Mouse (Mus musculus) c-Kit-positive CD71-positive TER-119-positive erythroid progenitor cells, embryonic 14.5 days (primary cell): ENCODE data around the gene Gdpgp1.
A peak's percentile ranks its signal among the peaks of the same experiment; 100 is the strongest.

Source experiments
- DNase-seq: peaks from one replicate; pipeline ENCODE4 v3.0.0-alpha.2; 2013; ENCODE audit warnings: low spot score

The Gdpgp1 gene

DNA sequence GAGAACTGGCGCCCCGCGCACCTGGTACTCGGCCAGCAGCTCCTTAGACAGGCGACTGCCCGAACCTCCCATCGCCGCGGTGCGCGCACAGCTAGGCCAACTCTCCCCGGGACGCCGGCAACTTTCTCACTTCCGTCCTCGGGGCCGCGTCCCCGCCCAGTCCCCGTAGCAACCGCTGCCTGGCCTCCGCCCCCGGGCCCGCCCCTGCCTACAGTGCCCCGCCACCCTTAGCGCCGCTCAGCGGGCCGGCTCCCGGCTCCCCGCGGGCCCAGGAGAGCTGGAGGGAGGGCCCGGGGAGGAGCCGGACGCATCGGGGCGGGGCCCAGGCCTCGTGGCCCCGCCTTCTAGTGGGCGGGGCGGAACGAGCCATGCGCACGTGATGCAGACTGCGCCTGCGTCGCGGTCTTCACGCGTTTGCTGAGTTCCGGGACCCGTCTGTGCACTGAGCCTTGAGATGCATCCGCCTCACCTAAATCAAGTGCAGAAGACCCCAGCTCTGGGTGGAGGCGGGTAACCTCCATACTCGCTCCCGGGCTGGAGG lies at the start of gene Gdpgp1, which contains the start of gene Cib1:
Gene Gdpgp1 (plus strand): TSS at position 377 of the 541 bp plus-strand sequence.
Gene Cib1 (minus strand): TSS at position 325 of the 541 bp plus-strand sequence.
- peak; percentile 98 for DNase-seq

DNA sequence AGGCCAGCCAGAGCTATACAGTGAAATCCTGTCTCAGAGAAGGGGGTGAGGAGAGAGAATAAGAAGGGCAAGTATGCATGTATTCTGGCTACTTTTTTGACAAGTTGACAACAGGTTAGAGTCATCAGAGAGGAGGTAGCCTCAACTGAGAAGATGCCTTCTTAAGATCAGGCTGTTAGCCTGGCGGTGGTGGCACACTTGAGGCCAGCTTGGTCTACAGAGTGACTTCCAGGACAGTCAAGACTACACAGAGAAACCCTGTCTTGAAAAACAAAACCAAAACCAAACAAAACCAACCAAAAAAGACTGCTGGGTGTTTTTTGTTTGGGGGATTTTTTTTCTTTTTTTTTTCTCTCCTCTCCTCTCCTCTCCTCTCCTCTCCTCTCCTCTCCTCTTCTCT lies 49.2 kb upstream of the Gdpgp1 start:
- DNase-seq = no peak

DNA sequence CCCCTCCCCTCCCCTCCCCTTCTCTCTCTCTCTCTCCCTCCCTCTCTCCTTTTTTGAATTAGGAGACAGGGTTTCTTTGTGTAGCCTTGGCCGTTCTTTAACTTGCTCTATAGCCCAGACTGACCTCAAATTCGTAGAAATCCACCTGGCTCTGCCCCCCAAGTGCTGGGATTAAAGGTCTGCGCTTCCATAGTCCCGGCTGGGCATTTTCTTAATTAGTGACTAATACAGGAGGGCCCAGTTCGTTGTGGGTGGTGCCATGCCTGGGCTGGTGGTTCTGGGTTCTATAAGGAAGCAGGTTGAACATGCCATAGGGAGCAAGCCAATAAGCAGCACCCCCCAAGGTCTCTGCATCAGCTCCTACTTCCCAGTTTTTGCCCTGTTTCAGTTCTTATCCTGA lies 48.7 kb upstream of the Gdpgp1 start:
- no peak for DNase-seq

DNA sequence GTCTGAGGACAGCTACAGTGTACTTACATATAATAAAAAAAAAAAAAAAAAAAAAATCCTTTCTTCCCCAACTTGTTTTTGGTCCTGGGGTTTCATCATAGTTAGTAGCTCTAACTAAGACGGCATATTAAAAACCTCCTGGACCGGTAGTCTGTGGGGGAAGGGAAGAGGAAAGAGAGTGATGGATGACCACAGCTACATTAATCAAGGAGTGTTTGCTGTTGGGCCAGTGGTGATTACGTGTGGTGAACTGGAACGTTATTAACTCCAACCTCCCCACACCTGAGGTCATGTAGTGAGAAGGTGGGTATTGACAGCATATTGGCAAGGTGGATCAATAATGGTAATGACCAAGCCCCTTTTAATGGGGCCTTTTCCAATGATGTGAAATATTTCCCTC lies 48.1 kb upstream of the Gdpgp1 start:
- DNase-seq = no peak

DNA sequence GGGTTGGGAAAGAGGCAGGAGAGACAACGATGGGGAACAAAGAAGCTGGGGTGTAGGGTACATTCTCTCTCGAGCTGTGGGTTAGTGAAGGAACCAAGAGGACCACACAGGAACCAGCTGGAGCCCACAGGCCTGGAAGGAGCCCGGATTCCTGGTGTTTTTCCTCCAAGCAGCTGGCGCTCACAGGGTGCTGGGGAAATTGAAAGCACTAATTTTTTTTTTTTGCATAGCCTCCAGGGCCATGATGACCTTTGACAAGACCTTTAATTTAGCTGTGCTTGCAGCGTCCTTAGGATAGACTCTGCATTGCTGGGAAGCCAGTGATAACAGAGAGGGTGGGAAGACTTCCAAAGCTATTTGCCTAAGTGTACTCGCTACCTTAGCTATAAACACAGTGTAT lies 47.7 kb upstream of the Gdpgp1 start:
- DNase-seq = no peak

DNA sequence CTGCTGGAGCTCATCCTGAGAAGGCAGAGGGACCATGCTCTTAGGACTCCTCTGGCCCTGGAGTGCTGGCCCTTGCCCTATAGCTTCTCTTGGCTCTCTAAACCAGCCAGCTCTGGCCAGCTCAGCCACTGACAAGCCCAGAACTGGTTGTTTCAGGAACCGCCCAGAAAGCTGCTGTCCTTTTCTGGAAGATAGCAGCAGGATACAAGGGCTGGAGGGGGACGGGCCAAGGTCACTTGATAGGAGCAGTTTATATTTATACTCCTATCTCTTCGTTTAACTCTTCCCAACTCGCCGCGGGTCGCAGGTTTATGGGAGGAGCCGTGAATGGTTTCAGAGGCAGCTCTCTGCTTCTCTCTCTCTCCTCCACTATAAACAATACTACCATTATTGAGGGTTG lies 46.6 kb upstream of the Gdpgp1 start:
- peak; percentile 82 for DNase-seq

DNA sequence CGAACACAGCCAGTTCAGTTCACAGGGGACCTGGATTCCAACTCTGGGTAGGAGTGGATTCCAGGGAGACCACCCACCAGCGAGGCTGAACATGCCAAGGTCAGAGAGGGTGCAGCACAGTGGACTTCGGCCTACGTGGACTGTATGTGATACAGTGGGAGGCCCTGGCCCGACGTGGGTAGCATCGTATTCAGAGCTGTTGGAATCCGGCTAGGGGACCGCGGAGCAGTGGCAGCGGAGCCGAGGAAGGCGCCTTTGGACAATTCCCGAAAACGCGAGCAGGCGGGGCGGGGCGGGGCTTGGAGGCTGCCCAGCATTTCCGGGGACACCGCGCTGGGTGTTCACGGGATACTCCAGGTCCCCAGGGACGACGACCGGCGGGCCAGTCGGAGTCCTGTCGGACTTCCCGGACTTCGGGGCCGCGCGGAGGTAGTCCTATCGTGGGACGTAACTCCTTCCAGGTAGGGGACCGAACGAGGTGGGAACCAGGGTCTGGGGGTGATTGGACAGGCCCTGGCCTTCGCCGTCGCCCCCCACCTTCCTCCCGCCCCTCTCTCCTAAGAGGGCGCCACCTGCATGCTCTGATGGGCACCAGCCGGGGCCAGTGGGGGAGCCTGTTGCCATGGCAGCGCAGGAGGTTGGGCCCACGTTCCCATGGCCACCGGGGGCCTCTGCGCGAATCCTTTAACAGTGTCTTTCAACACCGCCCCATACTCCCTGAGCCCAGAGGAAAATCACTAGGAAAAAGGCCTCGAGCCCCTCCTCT lies 46.0 kb upstream of the Gdpgp1 start, which contains the start of gene Sema4b:
Gene Sema4b (plus strand): TSS at position 311 of the 766 bp plus-strand sequence.
- no peak for DNase-seq

DNA sequence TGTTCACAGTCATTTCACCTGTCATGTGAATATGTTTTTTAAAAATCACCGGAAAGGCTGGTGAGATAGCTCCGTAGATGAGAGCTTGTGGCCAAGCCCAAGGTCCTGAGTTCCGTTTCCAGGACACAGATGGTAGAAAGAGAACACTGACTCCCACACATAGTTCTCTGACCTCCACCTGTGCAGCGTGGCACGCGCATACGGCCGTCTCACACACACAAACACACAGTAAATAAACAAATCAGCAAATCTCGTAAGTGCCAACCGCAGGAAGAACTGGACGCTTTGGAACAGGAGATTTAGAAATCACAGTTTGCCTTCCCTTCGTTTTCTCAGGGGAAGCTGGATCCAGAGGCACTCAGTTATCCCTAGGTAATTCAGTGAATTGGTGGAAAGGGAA lies 45.2 kb upstream of the Gdpgp1 start:
- no peak for DNase-seq

DNA sequence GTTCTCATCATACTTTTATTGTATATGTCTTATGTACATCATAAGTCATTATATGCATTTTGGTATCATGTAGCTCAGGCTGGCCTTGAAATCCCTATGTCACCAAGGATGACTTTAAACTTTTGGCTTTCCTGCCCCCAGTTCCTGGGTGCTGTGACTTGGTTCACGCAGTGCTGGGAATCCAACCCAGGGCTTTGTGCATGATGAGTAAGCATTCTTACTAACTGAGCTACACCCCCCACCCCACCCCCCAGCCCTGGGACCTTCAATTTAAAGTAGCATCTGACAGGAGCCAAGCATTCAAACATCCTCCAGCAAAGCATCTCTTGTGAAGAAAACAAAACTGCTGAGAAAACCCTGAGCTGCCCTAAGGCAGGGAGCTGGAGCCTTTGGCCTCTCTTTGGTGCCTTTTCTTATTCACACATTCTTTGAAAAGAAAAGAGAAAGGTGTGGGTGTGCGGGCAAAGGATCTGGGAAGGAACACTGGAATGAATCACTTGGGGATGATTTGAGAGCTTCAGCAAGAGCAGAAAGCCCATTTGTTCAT lies 44.0 kb upstream of the Gdpgp1 start:
- no peak for DNase-seq

DNA sequence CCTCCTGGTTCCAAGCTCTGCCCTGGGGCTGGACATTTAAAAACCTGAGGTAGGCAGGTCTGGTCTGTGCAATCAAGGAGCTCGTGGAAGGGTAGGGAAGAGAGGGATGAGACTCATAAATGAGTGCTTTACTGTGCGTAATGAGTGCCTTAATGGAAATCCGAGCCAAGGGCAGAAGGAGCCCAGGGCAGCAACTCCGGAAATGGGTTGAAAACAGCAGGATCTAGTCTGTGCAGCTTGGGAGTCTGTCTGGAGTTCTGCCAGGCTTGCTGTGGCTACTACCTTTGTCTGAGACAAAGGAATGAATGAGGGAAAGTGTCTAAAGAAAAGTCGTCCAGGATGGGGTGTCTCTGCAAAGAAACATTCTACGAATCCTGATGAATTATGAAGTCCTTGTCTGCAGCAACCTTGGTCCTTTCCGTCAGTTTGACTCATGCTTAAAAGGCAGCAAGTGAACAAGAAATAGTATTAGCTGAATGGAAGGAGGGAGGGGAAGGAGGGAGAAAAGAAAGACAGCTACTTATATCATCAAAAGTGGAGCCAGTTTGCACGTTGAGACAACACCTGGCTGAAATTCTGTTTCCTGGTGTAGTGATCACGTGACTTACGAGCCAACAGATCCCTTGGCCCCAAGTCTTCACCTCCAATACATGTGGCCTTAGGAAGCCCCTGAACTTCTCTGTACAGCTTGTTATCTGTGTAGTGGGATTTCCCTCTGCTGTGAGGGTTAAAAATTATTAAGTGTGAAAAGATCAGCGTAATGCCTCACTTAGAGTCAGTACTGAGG lies 43.3 kb upstream of the Gdpgp1 start:
- no peak for DNase-seq

DNA sequence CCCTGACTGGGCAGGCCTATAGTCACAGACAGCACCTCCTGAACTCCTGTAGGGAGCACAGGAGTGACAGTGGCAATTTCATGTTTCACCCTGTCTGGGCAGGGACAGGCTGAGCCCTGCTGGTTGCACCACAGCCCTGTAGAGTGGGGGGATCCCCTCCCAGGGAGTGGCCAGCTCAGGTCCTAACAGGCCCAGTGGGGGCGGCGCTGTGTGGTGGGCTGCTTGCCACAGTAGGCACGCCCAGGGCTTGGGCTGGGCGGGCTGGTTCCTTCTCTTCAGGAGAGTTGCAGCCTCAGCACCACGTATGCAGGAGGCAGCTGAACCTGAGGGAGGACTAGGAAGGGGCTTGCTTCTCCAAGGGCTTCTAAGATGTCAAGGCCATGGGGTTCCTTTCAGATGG lies 41.2 kb upstream of the Gdpgp1 start:
- no peak for DNase-seq

DNA sequence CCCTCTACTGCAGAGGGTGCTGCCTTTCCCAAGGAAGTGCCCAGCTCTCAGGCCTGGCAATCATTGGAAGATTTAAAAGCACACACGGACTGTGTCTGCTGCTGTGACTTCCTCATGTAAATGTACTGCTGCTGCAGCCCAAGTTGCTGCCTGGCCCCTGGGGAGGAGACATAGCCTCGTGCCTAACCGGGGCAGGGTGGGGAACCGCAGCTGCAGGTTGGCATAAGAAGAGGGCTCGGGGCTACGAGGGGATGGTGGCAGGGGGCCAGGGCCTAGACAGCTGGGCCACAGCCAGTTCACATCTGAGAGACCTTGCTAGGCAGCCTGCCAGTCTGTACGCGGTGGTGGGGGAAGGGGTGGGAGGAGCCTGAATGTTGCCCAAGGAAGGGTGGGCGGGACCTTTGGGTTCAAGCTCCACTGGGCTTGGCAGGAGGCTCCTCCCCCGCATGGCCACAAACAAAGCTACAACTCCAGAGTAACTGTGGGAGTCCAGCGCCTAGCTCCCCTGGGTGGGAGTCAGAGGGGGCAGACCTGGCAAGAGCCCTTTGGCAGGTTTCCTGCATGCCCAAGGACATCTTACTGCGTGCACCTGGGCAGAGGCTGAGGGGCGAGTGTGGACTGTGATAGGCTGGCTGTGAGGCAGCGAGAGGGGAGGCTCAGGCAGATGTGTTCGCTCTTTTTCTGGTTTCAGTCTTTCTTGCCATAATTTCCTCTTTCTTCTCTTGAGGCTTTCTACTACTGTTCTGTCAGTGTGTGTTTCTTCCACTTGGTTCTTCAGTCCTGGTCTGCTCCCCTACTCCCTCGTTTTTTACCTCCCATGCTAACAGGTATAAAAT lies 40.2 kb upstream of the Gdpgp1 start:
- peak; percentile 86 for DNase-seq

DNA sequence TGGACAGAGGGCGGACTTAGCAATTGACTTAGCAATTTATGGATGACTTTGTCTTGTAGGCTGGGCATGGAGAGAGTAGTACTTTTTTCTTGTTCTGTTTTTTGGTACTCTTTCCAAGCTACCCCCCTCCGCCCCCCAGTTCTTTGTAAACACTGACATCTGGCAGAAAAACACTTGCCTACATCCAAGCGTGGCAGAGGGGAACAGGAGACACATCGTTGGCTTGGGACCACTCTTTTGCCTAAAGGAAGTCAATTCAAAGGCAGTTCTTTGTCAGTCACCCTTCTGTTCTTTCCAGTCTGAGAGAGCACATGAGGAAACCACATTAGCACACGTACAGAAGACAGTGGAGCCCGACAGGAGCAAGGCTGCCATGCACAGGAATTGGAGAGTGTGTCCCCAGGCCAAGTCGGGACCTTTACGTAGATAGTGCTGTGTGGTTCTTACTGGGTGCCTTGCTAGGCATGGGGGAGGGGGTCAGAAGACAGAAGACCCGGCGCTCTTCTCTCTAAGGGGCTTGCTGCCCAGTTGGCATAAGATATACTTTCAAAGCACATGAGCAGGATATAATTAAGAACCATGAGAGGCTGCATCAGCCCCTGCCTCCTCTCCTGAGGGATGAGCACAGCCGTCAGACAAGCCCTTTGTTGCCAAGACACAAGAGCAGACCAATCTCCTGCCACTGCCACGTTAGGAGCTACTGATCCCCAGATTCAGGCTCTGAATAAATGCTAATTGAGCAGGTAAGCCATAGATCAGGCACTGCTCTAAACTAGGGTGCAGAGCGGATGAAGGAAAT lies 38.5 kb upstream of the Gdpgp1 start:
- DNase-seq = no peak

DNA sequence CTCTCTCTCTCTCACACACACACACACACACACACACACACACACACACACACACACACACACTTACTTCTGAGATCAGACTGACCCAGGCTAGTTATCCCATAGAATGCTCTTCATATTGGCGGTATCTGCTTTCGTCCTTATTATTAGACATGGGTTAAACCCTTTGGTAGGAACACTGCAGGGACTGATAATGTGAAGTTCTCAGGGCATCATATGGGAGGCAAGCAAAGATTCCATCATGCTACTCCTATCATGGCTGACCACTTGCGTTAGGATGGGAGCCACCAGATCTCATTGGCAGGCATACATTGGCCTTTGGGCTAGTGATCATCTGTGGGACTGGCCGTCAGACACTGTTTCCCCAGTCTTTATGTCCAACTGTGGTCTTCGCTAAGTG lies 37.5 kb upstream of the Gdpgp1 start:
- DNase-seq = no peak

DNA sequence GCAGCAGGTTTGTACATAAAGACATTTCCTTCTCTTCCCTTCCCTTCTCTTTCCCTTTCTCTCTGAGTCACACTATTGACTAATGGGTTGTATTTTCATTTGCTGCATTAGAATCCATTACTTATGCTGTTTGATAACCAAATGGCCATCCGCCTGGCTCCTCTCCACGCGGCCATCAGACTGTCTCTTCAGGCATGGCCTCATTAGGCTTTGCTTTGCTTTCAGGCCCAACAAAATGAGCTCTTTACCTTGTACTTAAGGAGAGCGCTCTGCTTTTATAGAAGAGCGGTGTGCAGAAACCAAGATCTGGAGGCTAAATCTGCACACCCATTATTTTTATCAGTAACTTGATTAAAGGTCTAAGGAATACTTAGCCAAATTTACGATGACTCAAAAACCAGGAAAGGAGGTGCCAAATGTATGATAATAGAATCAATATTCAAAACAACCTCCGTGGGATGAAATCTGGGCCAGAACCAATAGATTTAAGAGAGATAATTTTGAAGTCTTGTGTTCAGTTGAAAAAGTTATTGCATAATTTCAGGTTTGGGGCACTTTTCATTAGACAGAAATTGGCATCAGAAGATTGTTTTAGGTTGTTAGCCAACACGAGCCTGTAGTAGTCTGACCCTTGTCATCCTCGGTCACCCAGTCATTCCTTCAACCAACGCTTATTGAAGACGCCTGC lies 36.9 kb upstream of the Gdpgp1 start:
- no peak for DNase-seq

DNA sequence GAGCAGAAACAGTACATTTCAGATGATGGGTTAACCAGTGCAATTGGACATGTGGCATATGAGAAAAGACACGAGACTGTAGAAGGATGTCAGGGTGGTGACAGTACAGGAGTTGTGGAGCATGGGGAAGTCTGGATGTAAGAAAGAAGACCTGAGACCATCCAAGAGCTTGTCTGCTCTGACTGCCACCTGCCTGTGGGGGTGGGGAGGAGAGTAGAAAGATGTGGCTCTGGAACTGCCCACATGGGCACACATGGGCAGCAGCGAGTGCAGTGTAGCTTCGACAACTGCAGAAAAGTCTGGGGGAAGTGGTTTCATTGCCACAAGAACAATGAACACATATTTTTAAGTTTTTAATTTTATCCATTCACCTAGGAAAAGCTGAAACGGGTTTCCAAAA lies 35.3 kb upstream of the Gdpgp1 start:
- DNase-seq = no peak

DNA sequence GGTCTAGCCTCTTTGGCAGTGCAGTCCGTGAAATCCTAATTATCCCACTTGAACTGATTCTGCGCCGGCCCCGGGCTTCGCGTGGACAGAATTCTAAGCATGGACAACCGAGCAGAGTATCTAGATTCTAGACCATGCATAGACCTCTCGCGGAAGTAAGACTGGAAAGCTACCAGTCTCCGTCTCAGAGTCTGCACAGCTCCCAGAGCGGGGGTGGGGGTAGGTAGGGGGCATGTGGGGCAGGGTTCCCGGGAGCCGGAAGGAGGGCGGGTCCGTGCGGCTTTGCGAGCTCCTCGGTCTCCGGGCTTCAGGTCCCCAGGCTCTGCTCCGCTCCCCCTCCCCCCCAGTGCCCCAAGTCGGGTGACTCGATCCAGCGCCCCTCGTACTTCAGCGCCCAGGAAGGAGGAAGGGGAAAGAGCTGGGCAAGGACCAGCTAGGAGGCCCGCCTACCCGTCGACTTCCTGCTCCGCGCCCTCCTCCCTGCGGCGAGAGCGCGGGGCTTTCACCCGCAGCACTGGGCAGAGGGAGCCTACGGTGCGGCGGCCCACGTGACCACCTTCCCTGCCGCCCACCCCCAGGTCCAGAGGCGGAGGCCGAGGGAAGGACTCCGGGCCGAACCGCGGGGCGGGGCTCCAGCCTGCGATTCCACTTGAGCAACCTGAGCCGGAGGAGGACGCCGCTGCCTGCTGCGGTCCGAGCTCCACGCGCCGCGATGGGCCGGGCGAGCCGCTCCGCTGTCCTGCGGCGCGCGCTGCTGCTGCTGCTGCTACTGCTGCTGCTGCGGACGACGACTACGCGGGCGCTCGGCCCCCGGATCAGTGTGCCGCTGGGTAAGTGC lies 34.5 kb upstream of the Gdpgp1 start:
- DNase-seq = no peak

DNA sequence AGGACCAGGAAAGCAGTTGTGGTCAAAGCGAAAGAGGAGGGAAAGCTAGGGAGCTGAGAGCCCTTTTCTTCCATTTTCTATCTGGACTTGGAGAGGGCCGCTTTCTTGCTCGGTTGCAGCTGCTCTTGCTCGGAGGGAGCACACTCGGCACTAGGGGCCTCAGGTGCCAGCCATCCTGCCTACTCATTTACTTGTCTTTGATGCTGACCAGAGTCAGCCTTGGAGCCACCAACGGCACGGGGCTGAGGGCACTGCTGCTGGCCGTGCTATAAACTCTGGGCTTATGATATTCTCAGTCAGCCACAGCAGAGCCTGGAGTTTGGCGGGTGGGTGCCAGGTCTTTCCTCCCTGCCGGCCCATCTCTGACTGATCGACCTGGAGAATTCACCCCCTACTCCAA lies 33.8 kb upstream of the Gdpgp1 start:
- no peak for DNase-seq

DNA sequence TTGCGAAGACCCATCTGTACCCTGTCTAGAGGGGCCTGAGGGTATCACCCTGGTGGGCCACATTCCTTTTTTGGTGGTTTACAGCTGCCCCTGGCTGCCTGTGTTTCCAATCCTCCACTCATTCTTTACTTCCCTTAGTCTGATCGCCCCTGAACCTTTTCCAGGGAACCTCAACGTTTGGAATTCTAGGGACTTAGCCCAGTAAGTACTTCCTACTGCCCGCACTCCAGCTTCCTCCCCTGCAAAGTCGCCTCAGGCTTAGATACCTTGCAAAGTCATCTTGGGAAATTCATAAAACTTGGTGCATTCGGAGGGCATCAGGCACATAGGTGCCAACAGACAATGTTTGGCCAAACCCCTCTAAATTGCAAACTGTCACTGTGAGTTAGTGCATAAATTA lies 33.4 kb upstream of the Gdpgp1 start:
- DNase-seq = no peak
